Mouse (Mus musculus) liver, embryonic 16.5 days (tissue): ENCODE measurements at regions not wholly inside any gene's neighbourhood (a gene's known extent, or its start where the extent isn't known, plus 50 kb on each side); places are given as distances from the start of the nearest gene placed in this dataset.

Source experiments
- ATAC-seq: fragments of 200-750 bp; cut with Nextera tagmentation; 2 replicates; pipeline ENCODE4 v1.8.0; 2017; ENCODE audit warnings: low read depth, mild to moderate bottlenecking, moderate number of reproducible peaks, moderate library complexity
- H3K27ac ChIP-seq: fragments of 300-500 bp; sonication (generic); 2 replicates; pipeline ENCODE4 v1.5.1; 2014; ENCODE audit warnings: mild to moderate bottlenecking, low read length
- H3K27me3 ChIP-seq: fragments of 300-500 bp; sonication (generic); 2 replicates; pipeline ENCODE4 v1.6.1; 2014; ENCODE audit warnings: low read depth, low read length, mixed read lengths; ENCODE audit not compliant: control insufficient read depth, insufficient read depth
- H3K36me3 ChIP-seq: fragments of 300-500 bp; sonication (generic); 2 replicates; pipeline ENCODE4 v1.6.1; 2014; ENCODE audit warnings: mild to moderate bottlenecking; ENCODE audit not compliant: control insufficient read depth, insufficient read depth
- H3K4me1 ChIP-seq: fragments of 300-500 bp; sonication (generic); 2 replicates; pipeline ENCODE4 v1.6.1; 2014; ENCODE audit warnings: low read depth, low read length, mixed read lengths; ENCODE audit not compliant: control insufficient read depth
- H3K4me2 ChIP-seq: fragments of 300-500 bp; sonication (generic); 2 replicates; pipeline ENCODE4 v1.6.1; 2014; ENCODE audit warnings: low read depth, low read length, mixed read lengths
- H3K4me3 ChIP-seq: fragments of 300-500 bp; sonication (generic); 2 replicates; pipeline ENCODE4 v1.5.1; 2014; ENCODE audit warnings: low read depth, mild to moderate bottlenecking, low read length
- H3K9ac ChIP-seq: fragments of 300-500 bp; sonication (generic); 2 replicates; pipeline ENCODE4 v1.6.1; 2014; ENCODE audit warnings: low read depth, low read length
- H3K9me3 ChIP-seq: fragments of 300-500 bp; sonication (generic); replicated peaks from 2 replicates; pipeline ENCODE4 v1.6.1; 2016; ENCODE audit warnings: low read length; ENCODE audit not compliant: control insufficient read depth
- WGBS: fragments of 180-500 bp; shearing (Covaris S2); extraction: QIAGEN DNeasy Blood & Tissue Kit; methylation state at CpG from one replicate; pipeline ENCODE4 v1.1.7; 2014; ENCODE audit not compliant: insufficient replicate concordance; 5-methylcytosine and 5-hydroxymethylcytosine counted together

DNA sequence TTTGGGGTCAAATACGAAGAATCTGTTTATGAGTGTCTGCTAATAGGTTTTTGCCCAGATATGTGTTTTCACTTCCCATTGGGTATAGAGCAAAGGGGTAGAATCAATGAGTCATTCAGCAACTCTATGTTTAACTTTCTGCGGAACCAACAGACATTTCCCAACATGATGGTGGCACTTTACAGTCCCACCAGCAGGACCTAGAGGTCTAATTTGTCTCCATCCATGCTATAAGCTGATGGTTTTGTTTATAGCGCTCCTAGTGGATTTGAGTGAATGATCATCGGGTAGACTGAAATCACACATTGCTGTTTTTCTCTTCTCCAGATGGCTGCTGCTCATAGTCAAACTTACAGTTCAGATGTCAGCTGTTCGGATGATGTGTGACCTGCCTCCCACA is 99.7 kb upstream of the Arid5b start:
- Histone ChIP-seq H3K36me3 (no peaks in the 10 kb centered on the region), H3K9me3 (no peaks in the 10 kb centered on the region), H3K27me3 (no peaks in the 10 kb centered on the region), H3K9ac (no peak overlapping the region), H3K4me2 (no peak overlapping the region), H3K4me1 (no peaks in the 10 kb centered on the region), H3K27ac (no peak overlapping the region), H3K4me3 (no peak overlapping the region)
- 71% methylated on average over 5 of the region's 5 CpGs for WGBS
- no peak for ATAC-seq

DNA sequence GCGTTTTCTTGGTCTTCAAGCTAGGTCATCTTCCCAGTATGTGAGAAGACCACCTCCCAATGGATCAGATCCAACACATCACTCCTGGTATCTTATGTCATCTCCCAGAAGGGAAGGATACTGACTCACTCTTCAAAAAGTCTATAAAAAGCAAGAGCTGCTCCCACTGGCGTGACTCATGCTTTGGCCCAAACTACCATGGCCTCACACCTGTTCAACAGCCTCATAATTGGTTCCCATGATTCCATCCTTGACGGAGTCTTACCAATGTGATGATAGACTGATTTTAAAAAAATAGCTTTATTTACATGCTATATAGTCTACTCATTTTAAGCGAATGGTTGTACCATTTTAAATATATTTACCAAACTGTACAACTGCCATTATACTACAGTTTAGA is 98.9 kb upstream of the Arid5b start:
- no peak overlapping the region for H3K4me3 ChIP-seq
- H3K4me1 ChIP-seq = no peaks in the 10 kb centered on the region
- no peaks in the 10 kb centered on the region for H3K9me3 ChIP-seq
- no peaks in the 10 kb centered on the region for H3K27me3 ChIP-seq
- 63% methylated on average over 4 of the region's 4 CpGs for WGBS
- no peak overlapping the region for H3K9ac ChIP-seq
- no peak for ATAC-seq
- H3K4me2 ChIP-seq = no peak overlapping the region
- H3K36me3 ChIP-seq = no peaks in the 10 kb centered on the region
- H3K27ac ChIP-seq = no peak overlapping the region

DNA sequence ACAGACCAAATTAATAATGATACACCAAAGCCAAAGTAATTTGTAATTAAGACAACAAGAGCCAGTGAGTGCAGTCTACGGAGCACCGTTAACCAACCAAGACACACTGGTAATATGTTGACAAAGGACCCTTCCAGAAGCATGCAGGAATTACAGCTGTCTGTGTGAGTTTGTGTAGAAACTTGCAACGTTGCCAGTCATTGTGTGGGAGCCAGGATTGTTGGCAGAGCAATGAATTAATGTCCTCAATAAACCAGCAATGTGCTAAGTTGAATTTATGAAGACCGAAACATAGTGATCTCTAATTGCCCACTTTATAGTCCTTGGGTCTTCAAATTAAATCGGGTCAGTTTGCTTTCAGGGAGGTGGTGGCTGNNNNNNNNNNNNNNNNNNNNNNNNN is 95.3 kb upstream of the Arid5b start:
- Histone ChIP-seq H3K4me2 (no peak overlapping the region), H3K27ac (no peak overlapping the region), H3K36me3 (no peaks in the 10 kb centered on the region), H3K9ac (no peak overlapping the region), H3K27me3 (no peaks in the 10 kb centered on the region), H3K9me3 (no peaks in the 10 kb centered on the region), H3K4me1 (no peaks in the 10 kb centered on the region), H3K4me3 (no peak overlapping the region)
- ATAC-seq = no peak
- 71% methylated on average over 5 of the region's 5 CpGs for WGBS

DNA sequence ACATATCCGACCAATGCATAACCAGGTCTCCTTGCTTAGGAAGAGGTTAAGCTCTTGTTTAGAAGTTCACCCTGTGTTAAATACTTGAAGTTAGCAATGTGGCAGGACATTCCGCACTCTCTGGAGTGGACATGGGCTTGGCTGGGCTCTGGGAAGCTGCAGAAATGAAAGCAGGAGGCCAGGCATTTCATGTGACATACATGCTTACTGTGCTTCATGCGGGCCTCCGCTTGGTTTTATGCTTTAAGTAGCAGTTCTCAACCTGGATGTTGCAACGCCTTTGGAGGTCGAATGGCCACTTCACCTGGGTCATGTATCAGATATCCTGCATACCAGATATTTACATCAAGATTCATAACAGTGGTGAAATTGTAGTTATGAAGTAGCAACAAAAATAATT is 93.2 kb upstream of the Arid5b start:
- H3K27me3 ChIP-seq = no peaks in the 10 kb centered on the region
- no peak overlapping the region for H3K27ac ChIP-seq
- H3K9me3 ChIP-seq = no peaks in the 10 kb centered on the region
- no peak overlapping the region for H3K4me3 ChIP-seq
- 73% methylated on average over 6 of the region's 6 CpGs for WGBS
- no peak overlapping the region for H3K4me2 ChIP-seq
- H3K4me1 ChIP-seq = no peaks in the 10 kb centered on the region
- H3K36me3 ChIP-seq = no peaks in the 10 kb centered on the region
- no peak overlapping the region for H3K9ac ChIP-seq
- ATAC-seq = no peak

DNA sequence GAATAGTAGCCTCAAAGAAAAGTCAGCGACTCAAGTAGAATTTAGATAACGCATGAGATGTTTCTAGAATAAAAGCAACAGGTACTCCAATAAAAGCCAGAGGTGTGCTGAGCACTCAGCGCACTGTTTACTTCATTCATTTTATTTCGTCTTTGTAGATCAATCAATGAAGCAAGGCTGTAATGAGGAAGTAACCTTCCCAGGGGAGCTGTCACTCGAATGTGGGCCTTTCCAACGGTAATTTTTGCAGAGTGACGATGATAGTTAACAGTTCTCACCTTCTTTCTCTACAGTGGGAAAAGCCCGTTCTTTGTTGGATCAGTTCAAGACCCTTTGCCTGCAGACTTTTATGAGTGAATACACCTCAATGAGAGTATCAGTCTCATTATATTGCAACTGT is 92.4 kb upstream of the Arid5b start:
- Histone ChIP-seq H3K27me3 (no peaks in the 10 kb centered on the region), H3K4me3 (no peak overlapping the region), H3K4me1 (no peaks in the 10 kb centered on the region), H3K36me3 (no peaks in the 10 kb centered on the region), H3K9ac (no peak overlapping the region), H3K27ac (no peak overlapping the region), H3K9me3 (no peaks in the 10 kb centered on the region), H3K4me2 (no peak overlapping the region)
- no peak for ATAC-seq
- 62% methylated on average over 8 of the region's 8 CpGs for WGBS

DNA sequence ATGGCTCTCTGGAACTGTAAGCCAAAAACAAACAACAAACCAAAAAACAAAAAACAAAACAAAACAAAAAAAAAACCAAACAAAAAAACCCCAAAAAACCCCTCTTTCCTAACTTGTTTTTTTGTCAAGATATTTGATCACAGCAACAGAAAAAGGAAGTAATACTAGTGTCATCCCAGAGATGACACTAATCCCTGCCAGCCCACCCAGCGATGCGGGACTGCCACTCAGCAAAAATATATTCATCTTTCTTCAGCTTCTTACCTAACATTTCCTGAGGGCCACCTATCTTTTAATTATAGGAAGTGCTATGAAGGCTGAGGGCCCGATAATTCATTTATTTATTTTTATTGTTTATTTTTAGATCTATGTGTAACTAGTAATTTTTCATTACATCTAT is 88.3 kb upstream of the Arid5b start:
- H3K36me3 ChIP-seq = no peaks in the 10 kb centered on the region
- H3K27ac ChIP-seq = no peak overlapping the region
- H3K4me2 ChIP-seq = no peak overlapping the region
- no peaks in the 10 kb centered on the region for H3K27me3 ChIP-seq
- H3K4me1 ChIP-seq = no peaks in the 10 kb centered on the region
- no peak overlapping the region for H3K9ac ChIP-seq
- WGBS = 71% methylated on average over 3 of the region's 3 CpGs
- no peak overlapping the region for H3K4me3 ChIP-seq
- no peak for ATAC-seq
- no peaks in the 10 kb centered on the region for H3K9me3 ChIP-seq

DNA sequence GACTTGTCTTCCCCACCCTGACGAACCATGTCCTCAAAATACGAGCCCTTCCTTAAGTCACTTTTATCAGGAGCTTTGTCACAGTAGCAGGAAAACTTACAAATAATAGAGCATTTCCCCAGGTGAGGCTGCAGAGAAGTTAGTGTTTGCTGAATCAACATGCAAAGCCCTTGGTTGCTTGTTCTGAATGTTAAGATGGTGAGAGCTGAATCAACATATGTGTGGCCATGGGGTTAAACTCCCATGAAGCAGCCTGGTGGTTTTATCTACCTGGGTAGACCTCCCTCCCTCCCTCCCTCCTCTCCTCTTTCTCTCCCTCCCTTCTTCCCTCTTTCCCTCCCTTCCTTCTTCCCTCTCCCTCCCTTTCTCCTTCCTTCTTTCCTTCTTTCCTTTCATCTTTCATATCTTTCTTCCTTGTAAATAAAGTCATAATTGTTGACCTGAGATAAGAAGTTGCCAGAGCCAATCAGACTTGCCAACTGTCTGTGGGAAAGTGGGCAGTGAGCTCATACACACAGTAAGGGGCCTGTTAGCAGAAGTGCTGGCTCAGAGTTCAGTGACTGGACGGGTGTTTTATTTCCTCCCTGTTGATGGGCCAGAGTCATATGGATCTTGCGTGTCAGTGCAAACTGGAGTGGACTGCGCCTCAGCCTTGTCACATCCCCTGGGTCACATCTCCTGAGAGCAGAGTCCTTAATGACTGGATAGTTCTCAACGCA is 82.4 kb upstream of the Arid5b start:
- Histone ChIP-seq H3K27ac (no peak overlapping the region), H3K9me3 (no peaks in the 10 kb centered on the region), H3K4me2 (no peak overlapping the region), H3K36me3 (no peaks in the 10 kb centered on the region), H3K4me3 (no peak overlapping the region), H3K27me3 (no peaks in the 10 kb centered on the region), H3K9ac (no peak overlapping the region), H3K4me1 (no peaks in the 10 kb centered on the region)
- WGBS = 55% methylated on average over 6 of the region's 6 CpGs
- no peak for ATAC-seq

DNA sequence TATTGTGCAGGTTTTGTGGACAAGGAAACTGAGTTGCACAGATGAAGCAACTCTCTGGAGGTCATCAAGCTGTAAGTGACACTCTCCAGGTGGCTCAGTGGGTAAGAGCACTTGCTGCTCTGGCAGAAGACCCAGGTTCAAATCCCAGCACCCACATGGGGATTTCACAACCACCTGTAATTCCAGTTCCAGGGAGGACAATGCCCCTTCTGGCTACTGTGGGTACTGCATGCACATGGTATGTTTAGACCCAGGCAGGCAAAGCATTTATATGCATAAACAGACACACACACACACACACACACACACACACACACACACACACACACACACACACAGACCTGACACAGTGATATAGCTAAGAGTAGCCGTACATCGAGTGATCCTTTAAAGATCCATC is 80.6 kb upstream of the Arid5b start:
- ATAC-seq = no peak
- no peaks in the 10 kb centered on the region for H3K4me1 ChIP-seq
- no peaks in the 10 kb centered on the region for H3K27me3 ChIP-seq
- H3K36me3 ChIP-seq = no peaks in the 10 kb centered on the region
- H3K27ac ChIP-seq = no peak overlapping the region
- no peaks in the 10 kb centered on the region for H3K9me3 ChIP-seq
- H3K4me2 ChIP-seq = no peak overlapping the region
- H3K4me3 ChIP-seq = no peak overlapping the region
- H3K9ac ChIP-seq = no peak overlapping the region
- 85% methylated on average over 2 of the region's 2 CpGs for WGBS

DNA sequence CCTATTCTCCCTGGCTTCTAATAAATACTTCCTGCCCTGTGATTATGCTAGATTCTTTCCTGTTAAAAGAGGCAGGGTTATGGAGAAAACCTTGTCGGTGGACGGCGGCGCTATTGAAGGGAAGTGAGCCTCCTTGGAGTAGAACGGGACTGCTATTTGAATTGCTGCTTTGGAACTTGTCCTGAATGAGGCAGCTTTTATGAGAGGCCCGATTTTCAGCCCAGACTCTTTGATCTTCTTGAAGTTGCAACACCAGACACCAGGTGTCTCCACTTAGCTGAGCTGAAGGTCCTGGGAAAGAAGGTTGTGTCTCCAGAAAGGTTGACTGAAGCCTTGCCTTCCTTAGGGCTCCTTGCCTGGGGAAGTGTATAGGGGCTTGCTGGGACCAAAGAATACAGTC is 78.4 kb upstream of the Arid5b start:
- Histone ChIP-seq H3K9ac (no peak overlapping the region), H3K36me3 (no peaks in the 10 kb centered on the region), H3K4me2 (no peak overlapping the region), H3K27me3 (no peaks in the 10 kb centered on the region), H3K9me3 (no peaks in the 10 kb centered on the region), H3K4me3 (no peak overlapping the region), H3K4me1 (no peaks in the 10 kb centered on the region), H3K27ac (no peak overlapping the region)
- ATAC-seq = no peak
- 68% methylated on average over 6 of the region's 6 CpGs for WGBS
